Mouse (Mus musculus) forebrain, embryonic 11.5 days (tissue): Measurements from ENCODE around the gene Rwdd1. TPM values are rescaled to one million over a fixed set of nuclear protein-coding genes. Genes with fewer than 3 reads are reported as not detected.

Experiments
- ATAC-seq: fragments of 200-750 bp; cut with Nextera tagmentation; replicated peaks from 2 replicates; pipeline ENCODE4 v1.8.0; 2017; ENCODE audit warnings: moderate TSS enrichment; ENCODE audit not compliant: low FRiP score
- DNase-seq: peaks from one replicate; pipeline ENCODE4 v3.0.0-alpha.2; 2017; ENCODE audit warnings: low spot score
- H3K27ac ChIP-seq: fragments of 300-500 bp; sonication (generic); 2 replicates; pipeline ENCODE4 v1.5.1; 2014; ENCODE audit warnings: low read depth, low read length
- H3K27me3 ChIP-seq: fragments of 300-500 bp; sonication (generic); 2 replicates; pipeline ENCODE4 v1.6.1; 2014; ENCODE audit warnings: mild to moderate bottlenecking, low read length, mixed read lengths; ENCODE audit not compliant: control insufficient read depth, insufficient read depth
- H3K36me3 ChIP-seq: fragments of 300-500 bp; sonication (generic); 2 replicates; pipeline ENCODE4 v1.6.1; 2014; ENCODE audit warnings: mild to moderate bottlenecking, low read length, moderate library complexity, mixed read lengths; ENCODE audit not compliant: control insufficient read depth, insufficient read depth
- H3K4me1 ChIP-seq: fragments of 300-500 bp; sonication (generic); replicated peaks from 2 replicates; pipeline ENCODE4 v1.6.1; 2014; ENCODE audit warnings: low read length, mixed read lengths; ENCODE audit not compliant: control insufficient read depth, insufficient read depth
- H3K4me2 ChIP-seq: fragments of 300-500 bp; sonication (generic); 2 replicates; pipeline ENCODE4 v1.6.1; 2014; ENCODE audit warnings: low read depth, mild to moderate bottlenecking, low read length, moderate library complexity, mixed read lengths; ENCODE audit not compliant: severe bottlenecking
- H3K4me3 ChIP-seq: fragments of 300-500 bp; sonication (generic); 2 replicates; pipeline ENCODE4 v1.5.1; 2014; ENCODE audit warnings: low read depth, low read length
- H3K9ac ChIP-seq: fragments of 300-500 bp; sonication (generic); 2 replicates; pipeline ENCODE4 v1.6.1; 2014; ENCODE audit warnings: low read length
- H3K9me3 ChIP-seq: fragments of 300-500 bp; sonication (generic); 2 replicates; pipeline ENCODE4 v1.6.1; 2016; ENCODE audit warnings: low read length, mixed read lengths; ENCODE audit not compliant: control insufficient read depth
- WGBS: fragments of 180-500 bp; shearing (Covaris S2); extraction: QIAGEN DNeasy Blood & Tissue Kit; methylation state at CpG from one replicate; pipeline ENCODE4 v1.1.7; 2014; 5-methylcytosine and 5-hydroxymethylcytosine counted together
- polyA plus RNA-seq: library from polyadenylated mRNA; unstranded; fragments of >200 nt; fragmentation: Nextera tagmentation; extraction: Ambion mirVana; gene quantifications from 2 replicates; pipeline ENCODE4 v1.2.1, GENCODE M21; 2014

The Rwdd1 gene
- polyA plus RNA-seq: 151 and 165 TPM in 2 replicates

GRCm38 (mm10) chr10:34019302-34020075 lies at the start of gene Rwdd1:
Rwdd1 (minus strand) TSS chr10:34019624.
- WGBS: under 1% methylated on average over 82 of the region's 82 CpGs
- H3K36me3 ChIP-seq: no peaks in the 10 kb centered on the region
- H3K4me1 ChIP-seq: peaks cover 4% of the 10 kb centered on the region; the same call in 1 of the 2 replicates
- no peaks in the 10 kb centered on the region for H3K9me3 ChIP-seq
- DNase-seq (peak; percentile 99), ATAC-seq (peak; percentile 100)
- peak within 1 kb of the TSS; percentile 73 for H3K4me2 ChIP-seq
- H3K27me3 ChIP-seq: no peaks in the 10 kb centered on the region
- H3K9ac ChIP-seq: peak within 1 kb of the TSS; percentile 75
- peak within 1 kb of the TSS; percentile 73 for H3K4me3 ChIP-seq
- peak within 1 kb of the TSS; percentile 65 for H3K27ac ChIP-seq

DNA sequence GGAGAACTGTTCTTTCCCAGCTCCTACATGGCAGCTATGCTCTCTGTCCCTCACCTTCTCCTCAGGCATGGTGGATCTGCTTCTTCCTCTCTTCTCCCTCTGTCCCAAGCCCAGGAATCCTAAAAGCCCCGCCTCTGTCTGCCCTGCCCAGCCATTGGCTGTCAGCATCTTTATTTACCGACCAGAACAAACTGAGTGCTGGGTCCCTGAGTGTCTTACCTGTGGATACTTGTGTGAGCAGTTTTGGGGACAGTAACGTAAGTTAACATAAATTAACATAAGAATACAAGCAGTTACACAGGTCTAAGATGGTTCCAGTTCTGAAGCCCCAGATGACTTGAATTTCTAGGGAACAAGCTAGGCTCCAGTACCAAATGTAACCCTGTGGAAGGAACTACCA lies 47.2 kb upstream of the Rwdd1 start:
- no peak overlapping the region for H3K4me2 ChIP-seq
- no peaks in the 10 kb centered on the region for H3K27me3 ChIP-seq
- DNase-seq (no peak), ATAC-seq (no peak)
- no peak overlapping the region for H3K9ac ChIP-seq
- H3K36me3 ChIP-seq: no peaks in the 10 kb centered on the region
- H3K4me1 ChIP-seq: no peaks in the 10 kb centered on the region
- WGBS: 62% methylated on average over 3 of the region's 3 CpGs
- H3K4me3 ChIP-seq: no peak overlapping the region
- H3K27ac ChIP-seq: no peak overlapping the region
- H3K9me3 ChIP-seq: no peaks in the 10 kb centered on the region

- ATAC-seq (no peak), DNase-seq (no peak)
- no peaks in the 10 kb centered on the region for H3K36me3 ChIP-seq
- H3K4me1 ChIP-seq: no peaks in the 10 kb centered on the region
- no peak overlapping the region for H3K27ac ChIP-seq
- H3K27me3 ChIP-seq: no peaks in the 10 kb centered on the region
- no peaks in the 10 kb centered on the region for H3K9me3 ChIP-seq
- H3K4me3 ChIP-seq: no peak overlapping the region
- no peak overlapping the region for H3K4me2 ChIP-seq
- WGBS: 91% methylated on average over 2 of the region's 2 CpGs
- H3K9ac ChIP-seq: no peak overlapping the region
These were observed 34.6 kb upstream of the Rwdd1 start for GRCm38 (mm10) chr10:34053987-34054386.

DNA sequence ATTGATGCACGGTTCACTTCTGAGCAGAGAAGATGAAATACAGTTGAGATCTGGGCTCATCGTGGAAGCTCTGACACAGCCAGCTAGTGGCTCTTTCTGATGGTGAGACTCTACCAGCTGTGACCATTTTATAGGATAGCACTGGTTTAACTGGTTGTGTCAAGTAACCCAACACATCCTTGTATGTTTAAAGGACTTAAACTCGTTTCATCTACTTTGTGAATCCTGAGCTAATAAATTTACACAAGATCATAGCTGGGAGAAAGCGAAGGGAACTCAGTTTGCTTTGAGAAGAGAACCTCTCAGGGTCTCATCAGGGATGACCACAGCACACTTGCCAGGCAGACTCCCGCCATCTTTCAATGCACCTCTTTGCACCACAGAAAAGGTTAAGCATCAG lies 24.8 kb upstream of the Rwdd1 start, which contains the start of gene Calhm4:
Gene Calhm4 (minus strand): TSS at position 101 of the 400 bp plus-strand sequence.
- ATAC-seq (no peak), DNase-seq (no peak)
- Histone ChIP-seq H3K4me3 (no peak within 1 kb of the TSS), H3K4me2 (no peak within 1 kb of the TSS), H3K36me3 (no peaks in the 10 kb centered on the region), H3K27ac (no peak within 1 kb of the TSS), H3K9ac (no peak within 1 kb of the TSS), H3K27me3 (no peaks in the 10 kb centered on the region), H3K4me1 (no peaks in the 10 kb centered on the region), H3K9me3 (no peaks in the 10 kb centered on the region)
- WGBS: 93% methylated on average over 5 of the region's 5 CpGs

DNA sequence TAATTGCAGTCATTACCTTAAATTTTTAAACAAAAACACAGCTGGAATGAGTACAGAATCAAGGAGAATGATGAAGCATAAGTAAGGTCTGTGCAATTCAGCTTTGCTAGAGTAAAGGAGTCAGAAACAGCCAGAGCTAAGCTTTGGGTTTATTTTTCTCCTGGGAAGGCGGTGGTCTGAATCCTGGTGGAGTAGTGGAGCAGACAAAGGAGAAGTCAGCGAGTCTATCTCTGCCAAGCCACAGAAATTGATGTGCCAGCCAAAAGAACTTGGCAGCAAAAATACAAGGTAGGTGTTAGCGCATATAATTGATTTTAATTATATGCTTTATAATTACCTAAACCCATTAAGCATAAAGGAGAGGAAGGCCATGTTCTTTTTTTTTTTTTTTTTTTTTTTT lies 18.0 kb upstream of the Rwdd1 start, which contains the start of gene Trappc3l:
Gene Trappc3l (plus strand): TSS at position 197 of the 400 bp plus-strand sequence.
- no peaks in the 10 kb centered on the region for H3K36me3 ChIP-seq
- H3K4me1 ChIP-seq: no peaks in the 10 kb centered on the region
- no peaks in the 10 kb centered on the region for H3K9me3 ChIP-seq
- ATAC-seq: no peak
- DNase-seq: no peak
- H3K9ac ChIP-seq: no peak within 1 kb of the TSS
- H3K4me3 ChIP-seq: no peak within 1 kb of the TSS
- H3K4me2 ChIP-seq: no peak within 1 kb of the TSS
- H3K27me3 ChIP-seq: no peaks in the 10 kb centered on the region
- no peak within 1 kb of the TSS for H3K27ac ChIP-seq
- WGBS: 78% methylated on average over 3 of the region's 3 CpGs

GRCm38 (mm10) chr10:34036587-34036986 lies 17.2 kb upstream of the Rwdd1 start:
- 19% methylated on average over 5 of the region's 5 CpGs for WGBS

DNA sequence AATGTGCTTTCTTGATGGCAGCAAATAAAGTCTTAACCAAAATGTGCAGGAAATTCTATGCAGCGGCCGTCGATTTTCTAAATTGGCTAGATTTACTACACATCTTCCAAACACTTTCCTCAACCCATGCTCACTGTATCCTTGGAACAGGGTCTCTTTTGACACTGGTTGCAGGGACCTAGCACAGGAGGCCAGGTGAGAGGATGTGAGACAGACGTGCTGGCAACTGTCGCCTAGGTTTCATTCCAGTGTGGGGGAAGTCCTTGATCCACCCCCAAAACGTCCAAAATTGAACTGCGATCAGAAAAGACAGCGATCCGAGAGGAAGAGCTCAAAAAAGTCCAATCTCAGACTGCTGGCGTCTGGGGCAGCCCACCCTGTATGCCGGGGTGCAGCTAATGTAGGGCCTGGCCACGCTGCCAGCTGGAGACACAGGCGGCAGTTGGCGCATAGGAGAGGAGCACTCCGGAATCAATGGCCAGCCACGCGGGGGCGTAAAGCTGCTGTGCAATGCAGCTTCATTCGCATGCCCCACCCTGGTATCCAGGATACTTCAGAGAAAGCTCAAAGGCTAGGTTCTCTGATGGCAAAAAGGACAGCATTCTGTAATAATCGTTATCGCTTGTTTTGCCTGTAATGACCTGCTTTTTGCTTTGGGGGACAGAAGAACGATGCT lies 14.3 kb upstream of the Rwdd1 start:
- no peak overlapping the region for H3K27ac ChIP-seq
- ATAC-seq (peak; percentile 88), DNase-seq (peak; percentile 87)
- H3K9ac ChIP-seq: no peak overlapping the region
- no peak overlapping the region for H3K4me3 ChIP-seq
- H3K9me3 ChIP-seq: no peaks in the 10 kb centered on the region
- no peaks in the 10 kb centered on the region for H3K27me3 ChIP-seq
- WGBS: 21% methylated on average over 22 of the region's 22 CpGs
- peak overlapping the region; percentile 16; the same call in 1 of the 2 replicates for H3K4me2 ChIP-seq
- no peaks in the 10 kb centered on the region for H3K36me3 ChIP-seq
- no peaks in the 10 kb centered on the region for H3K4me1 ChIP-seq

More at GRCm38 (mm10) chr10:34036587-34036986, 17.2 kb upstream of the Rwdd1 start:
- DNase-seq (no peak), ATAC-seq (peak; percentile 73)
- no peaks in the 10 kb centered on the region for H3K4me1 ChIP-seq
- no peak overlapping the region for H3K4me2 ChIP-seq
- H3K36me3 ChIP-seq: no peaks in the 10 kb centered on the region
- H3K27ac ChIP-seq: no peak overlapping the region
- no peak overlapping the region for H3K4me3 ChIP-seq
- H3K9me3 ChIP-seq: no peaks in the 10 kb centered on the region
- H3K27me3 ChIP-seq: no peaks in the 10 kb centered on the region
- H3K9ac ChIP-seq: no peak overlapping the region

DNA sequence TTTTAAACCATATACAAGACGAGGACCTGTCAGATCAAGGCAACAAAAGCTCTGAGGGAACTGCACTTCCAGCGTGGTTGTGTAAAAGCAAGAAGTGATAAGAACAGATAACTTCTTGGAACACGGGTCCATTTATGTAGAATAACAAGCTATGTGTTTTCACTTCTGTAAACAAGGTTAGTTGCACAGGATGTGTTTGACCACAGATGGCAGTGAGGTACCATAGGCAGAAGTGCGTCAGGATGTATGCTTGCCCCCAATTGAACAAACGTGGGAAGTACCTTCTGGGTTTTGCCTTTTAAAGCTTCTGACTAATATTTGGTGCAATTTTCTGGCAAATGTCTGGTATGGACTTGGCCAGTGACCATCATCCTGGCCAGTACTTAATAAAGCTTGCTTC lies 10.9 kb upstream of the Rwdd1 start:
- no peak for ATAC-seq
- no peaks in the 10 kb centered on the region for H3K27me3 ChIP-seq
- H3K4me2 ChIP-seq: no peak overlapping the region
- no peak overlapping the region for H3K4me3 ChIP-seq
- WGBS: 79% methylated on average over 5 of the region's 5 CpGs
- no peaks in the 10 kb centered on the region for H3K4me1 ChIP-seq
- H3K36me3 ChIP-seq: no peaks in the 10 kb centered on the region
- no peak overlapping the region for H3K9ac ChIP-seq
- no peaks in the 10 kb centered on the region for H3K9me3 ChIP-seq
- DNase-seq: no peak
- no peak overlapping the region for H3K27ac ChIP-seq
